Mouse (Mus musculus) lung, postnatal 0 days (tissue): ENCODE measurements around the gene Pank1.

ENCODE experiments used
- CTCF ChIP-seq: IDR thresholded peaks from 2 replicates; pipeline ENCODE4 v1.5.1; 2016; ENCODE audit warnings: antibody characterized with exemption, mild to moderate bottlenecking
- EP300 ChIP-seq: IDR thresholded peaks from 2 replicates; pipeline ENCODE4 v1.6.1; 2016; ENCODE audit warnings: antibody characterized with exemption, mild to moderate bottlenecking, control low read depth

GRCm38 (mm10) chr19:34847103-34847502, 32.2 kb downstream of the Pank1 start:
- TF ChIP-seq CTCF (no peak), EP300 (no peak)
